Mouse (Mus musculus) cerebellum, adult 2 months (tissue): ENCODE data around the gene Usb1.

ENCODE experiments used
- CTCF ChIP-seq: fragments of 200-500 bp; IDR thresholded peaks from 2 replicates; pipeline ENCODE4 v1.5.1; 2011; ENCODE audit warnings: low read depth, mild to moderate bottlenecking, control low read depth, low read length, moderate library complexity, borderline replicate concordance; ENCODE audit not compliant: insufficient read depth
- POLR2A ChIP-seq: fragments of 200-500 bp; IDR thresholded peaks from 2 replicates; pipeline ENCODE4 v1.6.1; 2011; ENCODE audit warnings: low read length, control low read depth, borderline replicate concordance; ENCODE audit not compliant: insufficient read depth

GRCm38 (mm10) chr8:95331156-95331719 lies 846 bp upstream of the Usb1 start:
- TF ChIP-seq CTCF (no peak), POLR2A (no peak)
